Mouse (Mus musculus) forebrain, embryonic 12.5 days (tissue): ENCODE measurements around the gene Slc16a11. TPM values are rescaled to one million over a fixed set of nuclear protein-coding genes. Genes with fewer than 3 reads are reported as not detected.

Source experiments
- ATAC-seq: fragments of 200-750 bp; cut with Nextera tagmentation; 2 replicates; pipeline ENCODE4 v1.8.0; 2017; ENCODE audit warnings: moderate TSS enrichment; ENCODE audit not compliant: low FRiP score
- H3K27ac ChIP-seq: fragments of 300-500 bp; sonication (generic); 2 replicates; pipeline ENCODE4 v1.5.1; 2016; ENCODE audit warnings: mild to moderate bottlenecking
- H3K27me3 ChIP-seq: fragments of 300-500 bp; sonication (generic); 2 replicates; pipeline ENCODE4 v1.6.1; 2016; ENCODE audit warnings: mild to moderate bottlenecking
- H3K36me3 ChIP-seq: fragments of 300-500 bp; sonication (generic); replicated peaks from 2 replicates; pipeline ENCODE4 v1.6.1; 2016; ENCODE audit warnings: mild to moderate bottlenecking
- H3K4me1 ChIP-seq: fragments of 300-500 bp; sonication (generic); 2 replicates; pipeline ENCODE4 v1.6.1; 2016
- H3K4me2 ChIP-seq: fragments of 300-500 bp; sonication (generic); 2 replicates; pipeline ENCODE4 v1.6.1; 2016; ENCODE audit warnings: mild to moderate bottlenecking, moderate library complexity
- H3K4me3 ChIP-seq: fragments of 300-500 bp; sonication (generic); replicated peaks from 2 replicates; pipeline ENCODE4 v1.5.1; 2016; ENCODE audit warnings: mild to moderate bottlenecking
- H3K9ac ChIP-seq: fragments of 300-500 bp; sonication (generic); 2 replicates; pipeline ENCODE4 v1.6.1; 2016; ENCODE audit warnings: mild to moderate bottlenecking
- H3K9me3 ChIP-seq: fragments of 300-500 bp; sonication (generic); 2 replicates; pipeline ENCODE4 v1.6.1; 2016
- WGBS: fragments of 180-500 bp; shearing (Covaris S2); methylation state at CpG from one replicate; pipeline ENCODE4 v1.1.7; 2016; 5-methylcytosine and 5-hydroxymethylcytosine counted together
- microRNA counts: library from miRNA; unstranded; fragments of <30 nt; microRNA quantifications from one replicate; lab custom pipeline; 2017
- microRNA-seq: library from miRNA; unstranded; fragments of <30 nt; microRNA quantifications from one replicate; pipeline ENCODE4, GENCODE M21; 2017
- polyA plus RNA-seq: library from polyadenylated mRNA; unstranded; fragments of >200 nt; fragmentation: Nextera tagmentation; extraction: Ambion mirVana; gene quantifications from 2 replicates; pipeline ENCODE4 v1.2.1, GENCODE M21; 2016

Gene Slc16a11
- polyA plus RNA-seq, 1 experiment from 2014 or later: 2.5 TPM

GRCm38 (mm10) chr11:70247136-70247845, 34.7 kb downstream of the Slc16a11 start:
- H3K27me3 ChIP-seq: peaks cover 45% of the 10 kb centered on the region
- H3K4me1 ChIP-seq: no peaks in the 10 kb centered on the region
- no peak for ATAC-seq
- no peak overlapping the region for H3K4me3 ChIP-seq
- H3K9ac ChIP-seq: no peak overlapping the region
- H3K9me3 ChIP-seq: no peaks in the 10 kb centered on the region
- no peak overlapping the region for H3K27ac ChIP-seq
- 47% methylated on average over 9 of the region's 9 CpGs for WGBS
- no peak overlapping the region for H3K4me2 ChIP-seq
- H3K36me3 ChIP-seq: no peaks in the 10 kb centered on the region

- H3K9me3 ChIP-seq: no peaks in the 10 kb centered on the region
- H3K36me3 ChIP-seq: no peaks in the 10 kb centered on the region
- H3K4me1 ChIP-seq: peaks cover 11% of the 10 kb centered on the region; the same call in 1 of the 2 replicates
- no peak overlapping the region for H3K27ac ChIP-seq
- peaks cover 62% of the 10 kb centered on the region for H3K27me3 ChIP-seq
- no peak overlapping the region for H3K9ac ChIP-seq
- whole genome bisulfite sequencing: 77% methylated on average over 11 of the region's 11 CpGs
- no peak for ATAC-seq
- H3K4me3 ChIP-seq: no peak overlapping the region
- no peak overlapping the region for H3K4me2 ChIP-seq
These were observed 37.6 kb downstream of the Slc16a11 start for GRCm38 (mm10) chr11:70250150-70250549.

GRCm38 (mm10) chr11:70251853-70252252, 39.3 kb downstream of the Slc16a11 start:
- ATAC-seq: no peak
- Histone ChIP-seq H3K9me3 (no peaks in the 10 kb centered on the region), H3K9ac (no peak overlapping the region), H3K27me3 (peaks cover 76% of the 10 kb centered on the region), H3K27ac (no peak overlapping the region), H3K4me3 (no peak overlapping the region), H3K4me2 (no peak overlapping the region), H3K36me3 (no peaks in the 10 kb centered on the region), H3K4me1 (peaks cover 12% of the 10 kb centered on the region; the same call in 1 of the 2 replicates)
- 80% methylated on average over 8 of the region's 8 CpGs for WGBS

GRCm38 (mm10) chr11:70254337-70254736, 41.8 kb downstream of the Slc16a11 start:
- peaks cover 73% of the 10 kb centered on the region for H3K27me3 ChIP-seq
- no peaks in the 10 kb centered on the region for H3K9me3 ChIP-seq
- H3K9ac ChIP-seq: no peak overlapping the region
- H3K4me1 ChIP-seq: peaks cover 12% of the 10 kb centered on the region; the same call in 1 of the 2 replicates
- H3K4me3 ChIP-seq: peak overlapping the region; percentile 24
- H3K4me2 ChIP-seq: peak overlapping the region; percentile 39; the same call in 1 of the 2 replicates
- H3K36me3 ChIP-seq: no peaks in the 10 kb centered on the region
- H3K27ac ChIP-seq: no peak overlapping the region
- WGBS: 7% methylated on average over 18 of the region's 18 CpGs
- ATAC-seq: no peak

- H3K4me1 ChIP-seq: peaks cover 12% of the 10 kb centered on the region; the same call in 1 of the 2 replicates
- H3K9ac ChIP-seq: no peak within 1 kb of the TSS
- H3K36me3 ChIP-seq: no peaks in the 10 kb centered on the region
- H3K4me3 ChIP-seq: peak within 1 kb of the TSS; percentile 24
- peak within 1 kb of the TSS; percentile 39 for H3K4me2 ChIP-seq
- no peak for ATAC-seq
- WGBS: 1% methylated on average over 25 of the region's 25 CpGs
- H3K27ac ChIP-seq: no peak within 1 kb of the TSS
- H3K9me3 ChIP-seq: no peaks in the 10 kb centered on the region
- peaks cover 72% of the 10 kb centered on the region for H3K27me3 ChIP-seq
These were observed 42.5 kb downstream of the Slc16a11 start, which contains the start of gene Alox12 for GRCm38 (mm10) chr11:70254931-70255531. Gene Alox12 (minus strand): TSS chr11:70255353.

GRCm38 (mm10) chr11:70259035-70259434, 46.5 kb downstream of the Slc16a11 start:
- H3K36me3 ChIP-seq: no peaks in the 10 kb centered on the region
- H3K9ac ChIP-seq: no peak overlapping the region
- H3K4me2 ChIP-seq: no peak overlapping the region
- no peak for ATAC-seq
- H3K9me3 ChIP-seq: no peaks in the 10 kb centered on the region
- H3K27me3 ChIP-seq: peaks cover 33% of the 10 kb centered on the region
- peaks cover 12% of the 10 kb centered on the region; the same call in 1 of the 2 replicates for H3K4me1 ChIP-seq
- 91% methylated on average over 4 of the region's 4 CpGs for WGBS
- H3K27ac ChIP-seq: no peak overlapping the region
- H3K4me3 ChIP-seq: no peak overlapping the region

- 63% methylated on average over 3 of the region's 3 CpGs for WGBS
- no peak for ATAC-seq
These were observed 52.7 kb downstream of the Slc16a11 start for GRCm38 (mm10) chr11:70265252-70265651.

GRCm38 (mm10) chr11:70265819-70266218, 53.3 kb downstream of the Slc16a11 start:
- Histone ChIP-seq H3K9ac (no peak overlapping the region), H3K4me2 (no peak overlapping the region), H3K27me3 (peaks cover 8% of the 10 kb centered on the region; the same call in 1 of the 2 replicates), H3K4me1 (no peaks in the 10 kb centered on the region), H3K4me3 (no peak overlapping the region), H3K36me3 (no peaks in the 10 kb centered on the region), H3K27ac (no peak overlapping the region), H3K9me3 (no peaks in the 10 kb centered on the region)
- WGBS: 79% methylated on average over 4 of the region's 4 CpGs
- ATAC-seq: no peak

More at GRCm38 (mm10) chr11:70265252-70265651, 52.7 kb downstream of the Slc16a11 start:
- Histone ChIP-seq H3K4me3 (no peak overlapping the region), H3K27ac (no peak overlapping the region), H3K27me3 (peaks cover 8% of the 10 kb centered on the region; the same call in 1 of the 2 replicates), H3K4me2 (no peak overlapping the region), H3K9me3 (no peaks in the 10 kb centered on the region), H3K4me1 (no peaks in the 10 kb centered on the region), H3K36me3 (no peaks in the 10 kb centered on the region), H3K9ac (no peak overlapping the region)

MicroRNA genes within 50 kb of the gene (microRNA counts, 519-probe panel; counts per million panel counts)
- microRNA mmu-miR-195 (lab: Ali Mortazavi, UCI): not detected
- not detected for microRNA mmu-miR-497 (lab: Ali Mortazavi, UCI)

Small RNA genes lying within 50 kb of the gene (microRNA-seq; reads per million reads assigned to microRNA genes)
- gene Mir195a (370 reads per million, percentile 65 among the genes with 10 or more reads in this experiment), gene Mir497 (not detected), gene Mir497b (not detected)

Other genes starting within 250 kb of the Slc16a11 start
- gene Cldn7, start 248.0 kb upstream of the Slc16a11 start, polyA plus RNA-seq: 5.7 and 7.0 TPM in 2 replicates
- 19.9 and 20.7 TPM in 2 replicates for gene Ctdnep1, start 231.6 kb upstream of the Slc16a11 start, polyA plus RNA-seq
- gene Elp5, start 230.2 kb upstream of the Slc16a11 start, polyA plus RNA-seq: 129 and 141 TPM in 2 replicates
- 527 and 539 TPM in 2 replicates for gene Gabarap, start 221.6 kb upstream of the Slc16a11 start, polyA plus RNA-seq
- gene Phf23, start 217.0 kb upstream of the Slc16a11 start, polyA plus RNA-seq: 91.3 and 99.1 TPM in 2 replicates
- 45.2 and 46.6 TPM in 2 replicates for gene Dvl2, start 212.2 kb upstream of the Slc16a11 start, polyA plus RNA-seq
- 43.5 and 48.4 TPM in 2 replicates for gene Acadvl, start 197.3 kb upstream of the Slc16a11 start, polyA plus RNA-seq
- gene Dlg4, start 195.8 kb upstream of the Slc16a11 start, polyA plus RNA-seq: 20.3 and 24.9 TPM in 2 replicates
- 0.63 and 0.75 TPM in 2 replicates for gene Asgr1, start 158.7 kb upstream of the Slc16a11 start, polyA plus RNA-seq
- gene Asgr2, start 120.1 kb upstream of the Slc16a11 start, polyA plus RNA-seq: not detected in 2 replicates
- not detected in 2 replicates for gene Mgl2, start 82.4 kb upstream of the Slc16a11 start, polyA plus RNA-seq
- gene Clec10a, start 56.6 kb upstream of the Slc16a11 start, polyA plus RNA-seq: 0.17 and 0.33 TPM in 2 replicates
- gene Slc16a13, start 8.3 kb downstream of the Slc16a11 start, polyA plus RNA-seq: 14.3 and 14.4 TPM in 2 replicates
- 5.7 and 5.9 TPM in 2 replicates for gene Bcl6b, start 17.0 kb downstream of the Slc16a11 start, polyA plus RNA-seq
- gene 0610010K14Rik, start 25.2 kb downstream of the Slc16a11 start, polyA plus RNA-seq: 203 and 215 TPM in 2 replicates
- gene Gm21988, start 27.1 kb downstream of the Slc16a11 start, polyA plus RNA-seq: 9.4 and 11.2 TPM in 2 replicates
- gene Rnasek, start 27.1 kb downstream of the Slc16a11 start, polyA plus RNA-seq: 151 and 152 TPM in 2 replicates
- gene Alox12, start 42.6 kb downstream of the Slc16a11 start, polyA plus RNA-seq: 1.3 and 1.6 TPM in 2 replicates
- gene Alox12e, start 109.9 kb downstream of the Slc16a11 start, polyA plus RNA-seq: not detected in 2 replicates
- gene Alox15, start 139.3 kb downstream of the Slc16a11 start, polyA plus RNA-seq: 0.08 and 0.34 TPM in 2 replicates
- 40.3 and 46.2 TPM in 2 replicates for gene Pelp1, start 197.3 kb downstream of the Slc16a11 start, polyA plus RNA-seq
- gene Arrb2, start 219.9 kb downstream of the Slc16a11 start, polyA plus RNA-seq: 36.9 and 40.5 TPM in 2 replicates
- gene Med11, start 239.2 kb downstream of the Slc16a11 start, polyA plus RNA-seq: 32.1 and 32.5 TPM in 2 replicates
- 0.35 and 0.43 TPM in 2 replicates for gene Zmynd15, start 246.7 kb downstream of the Slc16a11 start, polyA plus RNA-seq
- 0.74 and 1.0 TPM in 2 replicates for gene Cxcl16, start 247.2 kb downstream of the Slc16a11 start, polyA plus RNA-seq